Mouse (Mus musculus) bone marrow, adult 2 months (tissue): ENCODE results near the gene Gpatch8. TPM values are rescaled to one million over a fixed set of nuclear protein-coding genes. Genes with fewer than 3 reads are reported as not detected.

ENCODE experiments used
- H3K27ac ChIP-seq: fragments of 200-500 bp; 2 replicates; pipeline ENCODE4 v1.5.1; 2012; ENCODE audit warnings: low read depth, mild to moderate bottlenecking, control low read depth, inconsistent platforms, low read length; ENCODE audit not compliant: control insufficient read depth, poor library complexity, insufficient read depth
- H3K4me1 ChIP-seq: fragments of 200-500 bp; 2 replicates; pipeline ENCODE4 v1.6.1; 2011; ENCODE audit warnings: low read length; ENCODE audit not compliant: control insufficient read depth, insufficient read depth
- H3K4me3 ChIP-seq: fragments of 200-500 bp; replicated peaks from 2 replicates; pipeline ENCODE3; 2011; ENCODE audit warnings: mild to moderate bottlenecking, low read depth, low read length, control low read depth; ENCODE audit not compliant: control insufficient read depth
- CTCF ChIP-seq: fragments of 200-500 bp; IDR thresholded peaks from 2 replicates; pipeline ENCODE4 v1.5.1; 2011; ENCODE audit warnings: low read length, control low read depth; ENCODE audit not compliant: control insufficient read depth, insufficient read depth
- POLR2A ChIP-seq: fragments of 200-500 bp; IDR thresholded peaks from 2 replicates; pipeline ENCODE4 v1.6.1; 2011; ENCODE audit warnings: low read depth, mild to moderate bottlenecking, control low read depth, low read length, borderline replicate concordance; ENCODE audit not compliant: control insufficient read depth
- WGBS: fragments of 180-500 bp; shearing (Covaris S2); methylation state at CpG from one replicate; pipeline ENCODE4 v1.1.7; 2018; 5-methylcytosine and 5-hydroxymethylcytosine counted together
- polyA plus RNA-seq: library from polyadenylated mRNA; stranded (reverse); fragments of >200 nt; gene quantifications from 2 replicates; pipeline ENCODE4 v1.2.4, GENCODE M21; 2011; ENCODE audit warnings: low replicate concordance; ENCODE audit not compliant: missing spikeins, insufficient read depth, insufficient read length

The Gpatch8 gene
- polyA plus RNA-seq, 1 experiment: 17.0 TPM

GRCm38 (mm10) chr11:102460541-102460940 lies 95.7 kb downstream of the Gpatch8 start:
- no peak for TF ChIP-seq POLR2A
- TF ChIP-seq CTCF: no peak
- peaks cover 2% of the 10 kb centered on the region; the same call in 1 of the 2 replicates for H3K4me1 ChIP-seq

DNA sequence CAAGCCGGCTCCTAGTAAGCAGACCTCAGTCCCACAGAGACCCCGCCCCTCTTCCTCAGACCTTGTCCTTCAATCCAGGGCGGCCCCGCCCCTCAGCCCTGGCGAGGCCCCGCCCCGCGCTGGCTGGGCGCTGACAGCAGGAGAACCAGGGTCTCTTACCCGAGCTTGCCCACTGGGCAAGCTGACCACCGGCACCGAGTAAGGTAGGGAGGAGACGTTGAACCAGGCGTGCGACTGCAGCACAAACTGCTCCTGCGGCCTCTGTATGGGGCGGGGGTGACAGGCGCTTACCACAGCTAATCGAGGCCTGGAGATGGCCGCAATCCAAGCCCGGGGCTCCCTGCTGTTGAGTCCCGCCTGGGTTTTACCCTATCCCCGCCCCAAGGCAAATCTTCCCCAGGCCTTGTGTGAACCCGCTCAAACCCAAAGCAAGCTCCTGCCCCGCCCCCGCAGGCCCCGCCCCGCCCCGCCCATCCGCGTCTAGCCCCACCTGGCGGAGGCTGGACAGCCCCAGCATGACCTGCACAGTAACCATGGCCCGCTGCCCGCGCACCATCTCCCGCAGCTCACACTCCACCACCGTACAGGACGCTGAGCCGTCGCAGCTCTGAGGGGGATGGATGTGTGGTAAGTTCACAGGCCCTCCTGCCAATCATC lies 100.3 kb downstream of the Gpatch8 start:
- Histone ChIP-seq H3K4me3 (no peak overlapping the region), H3K27ac (no peak overlapping the region), H3K4me1 (peaks cover 2% of the 10 kb centered on the region; the same call in 1 of the 2 replicates)
- TF ChIP-seq POLR2A (no peak; the same call in 1 of the 2 replicates), CTCF (peak; percentile 23; the same call in 1 of the 2 replicates)
- 1% methylated on average over 40 of the region's 40 CpGs for WGBS

More at GRCm38 (mm10) chr11:102460541-102460940, 95.7 kb downstream of the Gpatch8 start:
- Histone ChIP-seq H3K4me3 (no peak overlapping the region), H3K27ac (no peak overlapping the region)
- 78% methylated on average over 16 of the region's 16 CpGs for WGBS

GRCm38 (mm10) chr11:102453131-102453530 lies 103.1 kb downstream of the Gpatch8 start:
- peaks cover 2% of the 10 kb centered on the region; the same call in 1 of the 2 replicates for H3K4me1 ChIP-seq
- no peak overlapping the region for H3K4me3 ChIP-seq
- no peak for TF ChIP-seq CTCF
- TF ChIP-seq POLR2A: no peak
- WGBS: 47% methylated on average over 10 of the region's 10 CpGs
- H3K27ac ChIP-seq: no peak overlapping the region

- Histone ChIP-seq H3K4me1 (no peaks in the 10 kb centered on the region; the same call in 1 of the 2 replicates), H3K27ac (no peak overlapping the region), H3K4me3 (no peak overlapping the region)
- no peak for TF ChIP-seq POLR2A
- TF ChIP-seq CTCF: no peak
- WGBS: 64% methylated on average over 17 of the region's 17 CpGs
These were observed 106.9 kb downstream of the Gpatch8 start for GRCm38 (mm10) chr11:102449043-102450008.

GRCm38 (mm10) chr11:102448327-102448726 lies 107.9 kb downstream of the Gpatch8 start:
- no peaks in the 10 kb centered on the region; the same call in 1 of the 2 replicates for H3K4me1 ChIP-seq
- H3K27ac ChIP-seq: no peak overlapping the region
- TF ChIP-seq POLR2A: no peak
- TF ChIP-seq CTCF: no peak
- no peak overlapping the region for H3K4me3 ChIP-seq
- 24% methylated on average over 8 of the region's 8 CpGs for WGBS

DNA sequence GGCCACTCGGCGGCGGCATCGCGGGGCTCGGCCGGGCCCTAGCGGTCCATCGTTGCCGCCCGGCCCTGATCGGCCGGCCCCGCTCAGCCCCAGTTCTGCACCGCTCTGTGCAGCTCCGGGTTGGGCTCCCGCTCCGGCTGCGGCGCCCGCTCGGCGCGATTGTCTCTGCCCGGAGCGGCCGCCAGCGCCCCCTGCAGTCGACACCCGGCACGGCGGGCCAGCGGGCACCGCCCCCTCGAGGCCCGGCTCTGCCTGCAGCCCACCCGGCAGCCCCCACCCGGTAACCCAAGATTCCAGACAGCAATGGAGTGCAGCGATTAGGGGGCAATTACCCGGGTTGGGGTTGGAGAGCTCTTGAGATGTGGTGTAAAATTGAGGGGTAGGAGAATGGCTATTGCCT lies 108.7 kb downstream of the Gpatch8 start, which contains the start of gene Fam171a2:
TSS of gene Fam171a2 (minus strand) at position 186 of the 400 bp plus-strand sequence.
- WGBS: under 1% methylated on average over 40 of the region's 40 CpGs
- Histone ChIP-seq H3K4me1 (no peaks in the 10 kb centered on the region; the same call in 1 of the 2 replicates), H3K4me3 (no peak within 1 kb of the TSS), H3K27ac (no peak within 1 kb of the TSS; the same call in 1 of the 2 replicates)
- TF ChIP-seq POLR2A: no peak
- peak; percentile 30; the same call in 1 of the 2 replicates for TF ChIP-seq CTCF

DNA sequence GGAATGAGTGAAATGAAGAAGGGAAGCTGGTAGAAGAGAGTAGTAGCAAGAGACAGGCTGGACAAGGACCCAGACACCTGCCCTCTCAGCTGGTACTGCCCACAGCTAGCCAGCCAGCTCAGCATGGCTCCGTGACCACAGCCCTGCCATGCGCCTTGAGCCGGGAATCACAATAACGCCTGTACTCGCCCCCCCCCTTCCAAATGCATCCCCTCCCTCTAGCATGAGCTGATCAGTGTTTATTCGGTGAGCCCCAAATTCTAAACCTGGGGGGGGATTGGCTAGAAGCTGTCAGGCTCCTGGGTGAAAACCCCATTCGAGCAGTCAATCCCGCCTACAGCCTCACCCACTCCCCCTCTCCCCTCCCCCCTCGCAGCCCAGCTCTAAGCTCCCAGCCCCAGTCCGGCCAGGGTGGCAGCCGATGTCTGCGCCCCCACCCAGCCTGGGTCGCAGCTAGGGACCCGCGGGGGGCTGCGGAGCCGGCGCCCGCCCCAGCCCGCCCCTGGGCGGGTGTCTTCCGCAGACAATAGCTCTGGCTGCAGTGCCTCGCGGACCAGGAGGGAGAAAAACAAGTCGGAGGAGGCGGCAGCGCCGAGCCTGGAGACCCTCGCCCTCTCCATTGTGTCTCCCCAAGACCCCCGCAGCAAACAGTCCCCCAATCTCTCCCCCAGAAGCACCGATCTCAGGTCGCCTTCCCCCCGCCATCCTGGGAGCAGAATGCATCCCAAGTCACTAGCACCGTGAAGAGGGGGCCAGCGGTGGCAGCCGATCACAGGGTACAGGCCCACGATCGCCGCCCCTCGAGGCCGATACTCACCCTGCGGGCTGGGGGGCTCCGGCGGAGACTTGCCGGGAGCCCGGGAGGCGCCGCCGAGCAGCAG lies 109.4 kb downstream of the Gpatch8 start:
- 2% methylated on average over 49 of the region's 49 CpGs for WGBS
- Histone ChIP-seq H3K27ac (no peak overlapping the region; the same call in 1 of the 2 replicates), H3K4me3 (no peak overlapping the region), H3K4me1 (no peaks in the 10 kb centered on the region; the same call in 1 of the 2 replicates)
- TF ChIP-seq CTCF (no peak), POLR2A (no peak)
